Mouse (Mus musculus) hematopoietic stem cell, adult 5-6 weeks (primary cell): ENCODE data around the gene Phf21a. TPM values are rescaled to one million over a fixed set of nuclear protein-coding genes. Genes with fewer than 3 reads are reported as not detected.

Source experiments
- total RNA-seq: library from RNA; stranded (forward); fragments of 172-1452, 232-1000 nt; gene quantifications from 2 replicates; pipeline ENCODE4 v1.2.3, GENCODE M21; 2017

Phf21a gene
- total RNA-seq, 1 experiment from 2014 or later = 52.3 TPM

Other genes with a start within 250 kb of the Phf21a start
- gene Chrm4, start 165.9 kb upstream of the Phf21a start, total RNA-seq = 0.56 TPM in 1 of 2 replicates, not detected in the other
- gene Mdk, start 160.8 kb upstream of the Phf21a start, total RNA-seq = 2.0 TPM in 1 of 2 replicates, not detected in the other
- 0.25 and 1.0 TPM in 2 replicates for gene Gm9821, start 147.4 kb upstream of the Phf21a start, total RNA-seq
- 78.3 and 145 TPM in 2 replicates for gene Dgkz, start 117.3 kb upstream of the Phf21a start, total RNA-seq
- not detected in 2 replicates for gene Creb3l1, start 68.6 kb upstream of the Phf21a start, total RNA-seq